Mouse (Mus musculus): ENCODE data around the gene Hk3. TPM values are rescaled to one million over a fixed set of nuclear protein-coding genes. Genes with fewer than 3 reads are reported as not detected.
A peak's percentile ranks its signal among the peaks of the same experiment; 100 is the strongest.

Hk3 gene
- under 1 TPM; 0.61 to 0.74 TPM for total RNA-seq (2021)
- long read RNA-seq, experiment 1, partial matches to known transcripts: 0 of 2 reads
- long read RNA-seq, experiment 1, other reads (novel, unspliced or antisense): 1 of 2 reads
- long read RNA-seq, experiment 2: 0 reads

- intact Hi-C loops (cut with DNase I): no loop called here
- no peak for DNase-seq
These were observed at the start of gene Hk3 for GRCm38 (mm10) chr13:55021194-55021779. TSS of gene Hk3 (minus strand) at chr13:55021385.

- no peak for DNase-seq
- intact Hi-C loops (cut with DNase I): loop anchor here (2.0 kb wide), 1 partner anchor 271 kb away; no protein-coding TSS in a partner anchor
These were observed 48.5 kb upstream of the Hk3 start for GRCm38 (mm10) chr13:55069719-55070118.

DNA sequence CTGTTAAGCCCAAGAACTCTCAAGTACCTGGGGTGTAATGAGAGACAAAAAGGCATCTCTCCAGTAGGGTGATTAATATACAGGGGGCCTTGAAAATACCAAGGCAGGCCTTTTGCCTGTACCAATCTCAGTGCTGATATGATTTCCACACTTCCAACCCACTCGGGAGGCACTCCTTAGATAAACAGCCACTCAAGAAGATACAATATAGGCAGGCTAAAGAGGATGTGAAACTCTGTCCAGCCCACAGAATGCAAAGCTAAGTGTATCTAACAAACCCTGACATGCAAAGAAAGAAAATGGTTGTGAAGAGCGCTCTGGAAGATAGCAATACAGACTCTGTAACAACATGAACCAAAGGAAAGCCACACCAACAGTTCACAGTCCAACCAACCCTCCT is 42.1 kb upstream of the Hk3 start:
- intact Hi-C loops (cut with DNase I): no loop called here

GRCm38 (mm10) chr13:55058042-55058441 is 36.9 kb upstream of the Hk3 start:
- DNase-seq: peak; percentile 5 to 18
- intact Hi-C loops (cut with DNase I): no loop called here

More for the DNA sequence above, 42.1 kb upstream of the Hk3 start:
- DNase-seq: no peak

DNA sequence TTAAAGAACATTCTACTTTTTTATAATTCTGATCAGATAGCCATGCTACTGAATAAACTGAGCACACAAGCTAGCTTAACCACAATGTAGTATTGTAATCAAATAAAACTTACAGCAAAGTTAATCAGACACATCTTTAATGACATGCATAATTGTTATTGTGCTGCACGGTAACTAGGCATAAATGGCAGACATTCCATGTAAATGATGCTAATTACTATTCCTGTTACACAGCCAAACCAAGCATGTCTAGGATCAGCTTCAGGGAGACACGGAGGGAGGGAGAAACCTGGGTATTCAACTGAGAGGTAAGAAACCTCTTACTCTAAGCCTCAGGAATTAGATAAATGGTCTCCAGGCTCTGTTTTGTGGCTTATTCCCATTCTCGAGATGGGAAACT is 26.5 kb upstream of the Hk3 start:
- intact Hi-C loops (cut with DNase I): no loop called here
- DNase-seq: no peak

GRCm38 (mm10) chr13:55040016-55040415 is 18.8 kb upstream of the Hk3 start:
- intact Hi-C loops (cut with DNase I): no loop called here
- DNase-seq: no peak

DNA sequence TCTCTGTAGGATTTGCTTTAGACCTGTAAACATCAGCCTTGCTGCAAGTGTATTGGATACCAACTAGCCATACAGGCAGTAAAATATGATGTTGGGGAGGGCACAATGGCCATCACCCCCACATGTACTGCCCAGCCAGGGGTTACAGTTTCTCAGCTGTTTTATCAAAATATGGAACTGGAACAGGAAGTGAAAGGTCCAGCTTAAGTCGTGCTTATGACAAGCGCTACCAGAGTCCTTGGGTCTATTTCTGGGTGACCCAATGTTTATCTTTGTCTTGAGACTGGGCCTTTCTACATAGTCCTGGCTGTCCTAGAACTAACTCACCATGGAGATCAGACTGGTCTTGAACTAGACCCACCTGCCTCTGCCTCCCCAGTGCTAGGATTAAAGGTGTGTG is 3.0 kb upstream of the Hk3 start:
- intact Hi-C loops (cut with DNase I): no loop called here
- DNase-seq: no peak

DNA sequence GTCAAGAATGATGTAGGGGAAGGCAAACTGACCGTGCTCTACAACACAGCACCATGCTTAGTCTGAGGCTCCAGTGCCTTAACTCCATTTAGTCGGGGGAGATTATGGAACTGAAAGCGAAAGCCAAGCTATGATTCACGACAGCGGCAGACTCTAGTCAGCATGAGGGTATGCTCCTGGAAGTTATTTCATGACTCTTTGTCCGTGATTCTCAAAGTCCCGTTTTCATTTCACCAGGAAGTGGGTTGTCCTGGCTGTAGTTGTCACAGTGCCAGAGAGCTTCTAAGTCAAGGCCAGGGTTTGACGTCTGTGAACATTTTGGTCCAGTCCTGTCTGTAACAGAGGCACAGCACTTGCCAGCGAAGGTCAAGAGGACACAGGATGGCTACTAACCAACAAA is 1.5 kb upstream of the Hk3 start:
- intact Hi-C loops (cut with DNase I): no loop called here
- DNase-seq: peak in 1 of 2 experiments; percentile 13

DNA sequence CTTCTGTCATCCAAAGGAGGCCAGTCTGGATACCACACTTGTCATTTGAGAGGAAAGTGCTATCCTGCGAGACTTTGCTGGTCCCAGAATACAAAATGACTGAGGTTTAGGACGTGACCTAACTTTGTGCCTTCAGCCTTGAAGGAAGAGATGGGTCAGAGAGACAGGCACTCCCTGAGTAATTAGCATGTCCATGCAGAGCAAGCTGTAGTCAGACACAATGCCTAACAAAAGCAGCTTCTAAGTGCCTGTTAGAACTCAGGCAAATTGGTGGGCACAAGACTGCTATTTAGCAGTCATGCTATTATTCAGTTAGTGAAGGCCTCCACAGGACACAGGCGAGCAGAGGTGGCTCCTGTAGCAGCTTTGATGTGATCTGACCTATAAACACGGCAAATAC is 1.1 kb upstream of the Hk3 start:
- no peak for DNase-seq
- intact Hi-C loops (cut with DNase I): no loop called here

DNA sequence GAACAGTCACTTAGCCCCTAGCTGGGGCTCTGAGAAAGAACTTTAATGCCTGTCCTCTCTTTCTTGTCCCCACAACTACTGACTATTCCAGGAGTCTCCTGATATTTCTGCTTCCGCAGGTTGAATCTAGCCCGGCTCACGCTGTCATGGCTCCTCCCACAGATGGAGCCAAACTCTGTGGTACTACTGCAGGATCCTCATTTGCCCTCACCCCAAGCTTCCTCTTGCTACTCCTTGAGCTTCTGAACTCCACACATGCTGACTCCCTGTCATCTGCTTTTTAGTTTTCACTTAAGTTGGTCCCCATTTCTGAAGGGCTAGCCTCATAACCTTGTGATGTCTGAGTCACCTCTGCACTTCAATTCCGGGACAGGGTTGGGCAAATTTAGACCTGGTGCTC is 1.1 kb downstream of the Hk3 start:
- intact Hi-C loops (cut with DNase I): no loop called here
- DNase-seq: no peak

DNA sequence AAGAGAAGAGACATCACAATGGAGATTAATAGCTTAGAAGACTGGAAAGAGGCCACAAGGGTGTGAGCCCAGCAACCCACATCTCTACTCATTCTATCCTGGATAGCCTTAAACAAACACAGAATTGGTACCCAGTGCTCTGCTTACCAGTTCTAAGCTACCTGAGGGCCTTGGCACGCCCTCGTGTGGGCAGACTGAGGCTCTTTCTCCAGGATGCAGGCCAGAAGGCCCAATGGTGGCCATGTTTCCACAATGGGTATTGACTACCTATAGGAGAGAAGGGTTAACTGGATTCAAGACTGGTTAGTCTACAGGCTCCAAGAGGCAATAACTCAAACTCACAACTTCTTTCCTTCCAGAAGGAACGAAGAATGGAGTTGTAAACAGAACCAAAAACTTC is 2.0 kb downstream of the Hk3 start:
- intact Hi-C loops (cut with DNase I): no loop called here
- DNase-seq: no peak

DNA sequence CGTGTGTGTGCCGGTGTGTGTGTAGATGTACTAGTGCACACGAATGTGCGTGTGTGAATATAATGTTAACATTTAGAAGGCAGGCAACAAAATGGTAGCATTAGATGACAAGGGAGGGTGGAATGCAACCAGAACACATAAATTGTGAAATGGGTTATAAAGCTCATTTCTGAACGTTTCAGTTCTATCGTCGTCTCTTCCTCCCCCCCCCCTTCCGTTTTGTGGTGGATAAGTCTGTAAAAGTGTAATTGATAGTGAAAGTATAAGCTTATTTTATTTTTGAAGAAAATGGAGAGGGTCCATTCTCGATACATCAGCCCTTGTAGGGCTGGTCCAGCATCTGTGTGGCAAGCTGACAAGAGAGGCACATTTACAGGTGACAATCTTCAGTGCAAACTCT is 2.5 kb downstream of the Hk3 start:
- intact Hi-C loops (cut with DNase I): no loop called here
- no peak for DNase-seq

GRCm38 (mm10) chr13:55017898-55018599 is 3.1 kb downstream of the Hk3 start:
- no peak for DNase-seq
- intact Hi-C loops (cut with DNase I): no loop called here

DNA sequence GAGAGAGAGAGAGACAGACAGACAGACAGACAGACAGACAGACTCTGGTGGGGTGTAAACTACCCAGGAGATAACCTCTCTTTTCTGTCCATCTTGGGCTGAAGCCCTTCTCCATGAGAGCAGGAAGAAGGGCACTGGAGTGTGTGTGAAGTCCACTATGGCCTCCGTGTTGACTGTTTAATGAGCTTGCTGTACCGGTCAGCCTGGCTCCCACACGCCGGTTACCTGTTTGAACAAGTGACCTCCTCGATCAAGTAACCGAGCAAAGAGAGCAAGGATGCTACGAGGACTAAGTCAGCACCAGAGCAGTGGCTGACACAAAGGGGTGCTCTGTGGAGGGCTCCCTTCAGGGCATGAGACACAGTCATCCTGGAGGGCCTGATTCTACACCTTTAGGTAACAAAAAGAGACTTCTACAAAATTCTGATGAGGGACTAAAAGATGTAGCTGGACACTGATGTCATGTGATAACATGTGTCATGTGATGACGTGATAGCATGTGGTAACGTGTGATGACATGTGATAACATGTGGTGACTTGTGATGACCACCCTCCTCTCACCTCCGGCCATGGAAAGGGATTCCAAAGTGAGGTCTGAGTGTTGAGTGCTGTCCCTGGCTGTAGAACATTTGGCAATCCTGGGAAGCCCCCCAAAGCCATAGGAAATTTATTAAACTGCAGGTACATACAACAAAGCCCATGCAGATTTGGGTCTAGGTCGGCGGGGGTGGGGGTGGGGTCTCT is 3.9 kb downstream of the Hk3 start:
- intact Hi-C loops (cut with DNase I): no loop called here
- DNase-seq: no peak

- intact Hi-C loops (cut with DNase I): no loop called here
- no peak for DNase-seq
These were observed 6.7 kb downstream of the Hk3 start for GRCm38 (mm10) chr13:55014451-55014850.

DNA sequence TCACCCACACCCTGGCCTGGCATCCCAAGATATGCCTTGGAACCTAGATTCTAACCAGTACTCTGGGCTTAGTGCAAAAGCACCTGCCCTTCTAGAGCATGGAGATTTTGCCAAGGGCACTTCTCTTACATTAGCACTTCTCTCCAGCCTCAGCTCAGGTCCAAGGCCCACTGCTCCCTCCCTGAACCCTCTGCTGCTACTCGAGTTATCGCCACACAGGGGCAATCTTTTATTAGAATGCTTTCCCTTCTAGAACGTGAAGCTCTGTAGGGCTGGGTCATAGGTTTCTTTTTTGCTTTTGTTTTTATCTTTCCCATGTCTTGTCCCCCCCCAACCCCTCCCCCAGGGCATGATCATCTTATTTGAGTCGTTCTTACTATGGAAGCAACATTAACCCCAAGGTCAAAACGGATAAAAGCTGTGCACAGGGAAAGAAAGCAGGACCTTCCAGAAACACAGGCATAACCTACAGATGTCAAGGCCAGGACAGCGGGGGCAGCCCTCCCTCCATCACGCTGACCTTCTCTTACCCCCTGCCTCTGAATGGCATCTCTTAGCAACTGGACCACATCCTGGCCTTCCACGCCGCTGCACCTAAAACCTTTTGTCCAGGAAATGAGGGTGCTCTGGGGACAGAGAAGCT is 7.4 kb downstream of the Hk3 start:
- intact Hi-C loops (cut with DNase I): no loop called here
- DNase-seq: no peak

- intact Hi-C loops (cut with DNase I): no loop called here
- no peak for DNase-seq
These were observed 9.2 kb downstream of the Hk3 start for GRCm38 (mm10) chr13:55011981-55012478.

- intact Hi-C loops (cut with DNase I): no loop called here
- no peak for DNase-seq
These were observed 10.1 kb downstream of the Hk3 start for GRCm38 (mm10) chr13:55011103-55011502.

GRCm38 (mm10) chr13:55008589-55008988 is 12.6 kb downstream of the Hk3 start:
- intact Hi-C loops (cut with DNase I): no loop called here
- no peak for DNase-seq

DNA sequence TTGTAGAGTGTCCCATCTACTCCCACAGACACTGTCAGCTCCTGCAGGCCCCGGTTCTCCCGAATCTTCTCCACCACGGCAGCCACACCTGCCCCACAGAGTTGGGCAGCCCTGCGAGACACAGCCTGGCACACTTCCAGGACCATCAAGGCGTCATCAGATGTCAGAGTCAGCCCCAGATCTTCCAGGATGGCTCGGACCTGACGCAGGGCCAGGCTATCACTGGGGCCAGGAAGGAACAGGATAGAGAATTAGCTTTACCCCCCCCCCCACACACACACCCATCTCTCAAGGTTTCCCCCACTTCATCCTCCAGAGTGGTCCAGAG is 14.8 kb downstream of the Hk3 start:
- intact Hi-C loops (cut with DNase I): no loop called here

More for the DNA sequence above, 14.8 kb downstream of the Hk3 start:
- no peak for DNase-seq

Data from heart, postnatal 14 days (tissue).